Mouse (Mus musculus) brown adipose tissue, adult 24 weeks (tissue): Measurements from ENCODE around the gene Sec14l3. TPM values are rescaled to one million over a fixed set of nuclear protein-coding genes. Genes with fewer than 3 reads are reported as not detected.

Experiments used
- H3K27ac ChIP-seq: fragments of 200-500 bp; replicated peaks from 2 replicates; pipeline ENCODE4 v1.5.1; 2012; ENCODE audit warnings: low read depth, mild to moderate bottlenecking, low read length
- H3K4me1 ChIP-seq: fragments of 200-500 bp; 2 replicates; pipeline ENCODE4 v1.6.1; 2012; ENCODE audit warnings: low read length, mixed read lengths; ENCODE audit not compliant: control insufficient read depth, insufficient read depth, insufficient read length
- H3K4me3 ChIP-seq: fragments of 200-500 bp; 2 replicates; pipeline ENCODE4 v1.5.1; 2012; ENCODE audit warnings: low read depth, mild to moderate bottlenecking, low read length, moderate library complexity; ENCODE audit not compliant: insufficient read depth
- polyA plus RNA-seq: library from polyadenylated mRNA; stranded (reverse); fragments of >200 nt; gene quantifications from 2 replicates; pipeline ENCODE4 v1.2.4, GENCODE M21; 2012; ENCODE audit not compliant: missing spikeins, insufficient read depth, insufficient read length

Gene Sec14l3
- polyA plus RNA-seq, 1 experiment = not detected

DNA sequence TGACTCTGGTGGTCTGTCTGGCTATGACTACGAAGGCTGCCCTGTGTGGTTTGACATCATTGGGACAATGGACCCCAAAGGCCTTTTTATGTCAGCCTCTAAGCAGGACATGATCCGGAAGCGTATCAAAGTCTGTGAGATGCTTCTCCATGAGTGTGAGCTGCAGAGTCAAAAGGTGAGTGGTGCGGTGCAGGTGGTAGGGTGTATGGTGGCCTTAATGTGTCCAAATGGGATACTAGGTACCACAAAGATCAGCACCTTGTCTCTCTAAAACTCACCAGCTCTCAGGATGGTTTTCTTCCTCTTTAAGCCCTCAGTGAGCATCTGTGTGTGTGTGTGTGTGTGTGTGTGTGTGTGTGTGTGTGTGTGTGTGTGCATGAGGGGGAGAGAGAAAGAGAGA, 24.7 kb upstream of the Sec14l3 start:
- Histone ChIP-seq H3K27ac (no peak overlapping the region), H3K4me1 (0 out of 2 replicates have a peak, but pooled peaks cover 4% of the 10 kb centered on the region), H3K4me3 (no peak overlapping the region)

GRCm38 (mm10) chr11:4041123-4041625, 23.5 kb upstream of the Sec14l3 start:
- H3K4me1 ChIP-seq = 0 out of 2 replicates have a peak, but pooled peaks cover 4% of the 10 kb centered on the region
- no peak overlapping the region for H3K27ac ChIP-seq
- no peak overlapping the region for H3K4me3 ChIP-seq

DNA sequence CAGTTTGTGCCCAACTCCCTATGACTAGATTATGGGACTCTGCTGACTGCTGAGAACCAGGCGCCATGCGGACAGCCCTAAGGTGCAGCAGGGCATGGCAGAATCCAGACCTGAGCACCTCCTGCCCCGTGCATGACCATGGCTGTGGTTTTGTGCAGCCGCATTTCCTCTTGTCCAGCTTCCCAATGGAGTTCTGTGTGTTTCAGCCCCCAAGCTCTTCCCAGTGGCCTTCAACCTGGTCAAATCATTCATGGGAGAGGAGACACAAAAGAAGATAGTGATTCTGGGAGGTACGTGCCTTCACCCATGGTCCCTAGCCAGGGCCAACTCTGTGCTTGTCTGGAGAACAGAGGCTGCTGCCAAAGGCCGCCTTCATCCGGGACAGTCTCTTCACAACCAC, 21.6 kb upstream of the Sec14l3 start:
- Histone ChIP-seq H3K4me1 (peaks cover 8% of the 10 kb centered on the region), H3K27ac (no peak overlapping the region), H3K4me3 (no peak overlapping the region)

DNA sequence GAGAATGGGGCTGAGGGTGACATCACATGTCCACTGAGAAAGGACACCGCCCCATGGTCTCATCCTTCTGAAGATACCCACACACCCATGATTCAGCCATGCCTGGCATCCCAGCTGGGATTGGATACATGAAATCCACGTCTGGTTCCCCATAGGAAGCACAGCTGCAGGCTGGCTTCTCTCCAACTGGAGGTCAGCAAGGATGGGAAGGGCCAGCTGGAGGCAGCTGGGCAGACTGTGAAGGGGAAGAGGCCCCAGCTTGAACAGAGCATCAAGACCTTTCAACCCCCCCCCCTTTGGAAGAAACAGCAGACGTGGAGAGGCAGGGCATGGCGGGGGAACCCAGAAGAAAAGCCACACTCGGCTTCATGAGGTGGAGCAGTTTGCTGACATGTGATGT, 18.1 kb upstream of the Sec14l3 start:
- Histone ChIP-seq H3K4me1 (peaks cover 4% of the 10 kb centered on the region), H3K4me3 (no peak overlapping the region), H3K27ac (no peak overlapping the region)

GRCm38 (mm10) chr11:4047766-4048165, 16.9 kb upstream of the Sec14l3 start:
- Histone ChIP-seq H3K27ac (no peak overlapping the region), H3K4me1 (peaks cover 4% of the 10 kb centered on the region), H3K4me3 (no peak overlapping the region)

DNA sequence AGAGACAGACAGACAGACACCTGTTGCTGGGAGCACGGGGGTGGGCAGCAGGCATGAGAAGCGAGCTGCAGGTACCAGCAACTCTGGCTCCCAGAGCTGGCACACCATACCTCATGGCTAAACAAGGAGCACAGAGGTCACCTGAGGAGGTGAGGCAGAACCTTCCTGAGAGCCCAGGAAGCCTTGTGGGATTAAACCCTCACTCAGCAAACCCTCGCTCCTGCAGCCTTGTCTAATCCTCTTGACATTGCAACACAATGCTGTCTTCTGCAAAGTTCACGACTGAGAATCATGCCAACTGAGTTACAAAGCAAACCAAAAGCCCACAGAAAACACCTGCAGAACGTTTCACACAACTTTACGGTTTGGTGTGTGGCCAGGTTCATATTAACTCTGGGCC, 16.2 kb upstream of the Sec14l3 start:
- no peak overlapping the region for H3K4me3 ChIP-seq
- H3K27ac ChIP-seq = no peak overlapping the region
- H3K4me1 ChIP-seq = peaks cover 4% of the 10 kb centered on the region

DNA sequence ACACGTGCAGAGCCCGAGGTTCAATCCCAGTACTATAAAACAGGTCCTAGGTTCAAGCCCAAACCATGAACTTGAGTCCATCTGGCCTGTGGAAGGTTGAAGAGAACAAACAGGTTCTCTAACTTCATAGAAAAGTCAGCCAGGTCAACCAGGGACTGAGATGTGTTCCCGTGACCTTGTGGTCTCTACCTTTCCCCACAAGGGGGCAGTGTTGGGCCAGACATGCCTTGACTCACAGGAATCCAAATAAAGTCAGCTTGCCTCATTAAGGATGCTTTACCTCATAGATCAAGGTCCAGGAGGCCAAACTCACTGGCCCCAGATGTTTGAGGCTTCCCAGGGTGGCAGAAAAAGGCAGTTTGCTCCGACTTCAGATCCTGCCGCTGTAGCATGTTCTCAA, 11.1 kb upstream of the Sec14l3 start:
- Histone ChIP-seq H3K4me1 (no peaks in the 10 kb centered on the region), H3K4me3 (no peak overlapping the region), H3K27ac (no peak overlapping the region)

GRCm38 (mm10) chr11:4060866-4061575, 3.6 kb upstream of the Sec14l3 start:
- H3K27ac ChIP-seq = no peak overlapping the region
- no peaks in the 10 kb centered on the region for H3K4me1 ChIP-seq
- H3K4me3 ChIP-seq = no peak overlapping the region

- Histone ChIP-seq H3K27ac (no peak overlapping the region), H3K4me3 (no peak overlapping the region), H3K4me1 (no peaks in the 10 kb centered on the region)
Measured at GRCm38 (mm10) chr11:4062523-4062922, 2.1 kb upstream of the Sec14l3 start.

- H3K27ac ChIP-seq = no peak overlapping the region
- no peaks in the 10 kb centered on the region for H3K4me1 ChIP-seq
- no peak overlapping the region for H3K4me3 ChIP-seq
Measured at GRCm38 (mm10) chr11:4062981-4063380, 1.7 kb upstream of the Sec14l3 start.

DNA sequence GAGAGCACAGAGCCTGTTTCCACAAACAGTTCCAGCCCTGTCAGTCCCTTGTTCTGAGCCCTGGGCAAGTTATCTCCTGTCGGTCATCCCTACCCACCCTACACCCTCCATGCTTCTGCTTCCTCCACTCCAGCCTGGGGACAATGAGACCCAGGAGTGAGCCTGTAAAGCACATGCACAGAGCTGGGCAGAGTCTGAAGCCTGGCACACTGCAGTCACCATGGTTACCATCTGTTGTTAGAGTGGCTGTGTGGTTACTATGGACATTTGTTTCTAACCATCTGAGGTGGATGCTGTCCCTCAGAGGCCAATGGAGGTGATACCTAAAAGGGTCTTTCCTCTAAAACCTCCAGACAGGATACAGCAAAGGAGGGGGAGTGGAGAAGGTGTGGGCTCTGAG, 5.0 kb downstream of the Sec14l3 start:
- no peaks in the 10 kb centered on the region for H3K4me1 ChIP-seq
- no peak overlapping the region for H3K27ac ChIP-seq
- H3K4me3 ChIP-seq = no peak overlapping the region

DNA sequence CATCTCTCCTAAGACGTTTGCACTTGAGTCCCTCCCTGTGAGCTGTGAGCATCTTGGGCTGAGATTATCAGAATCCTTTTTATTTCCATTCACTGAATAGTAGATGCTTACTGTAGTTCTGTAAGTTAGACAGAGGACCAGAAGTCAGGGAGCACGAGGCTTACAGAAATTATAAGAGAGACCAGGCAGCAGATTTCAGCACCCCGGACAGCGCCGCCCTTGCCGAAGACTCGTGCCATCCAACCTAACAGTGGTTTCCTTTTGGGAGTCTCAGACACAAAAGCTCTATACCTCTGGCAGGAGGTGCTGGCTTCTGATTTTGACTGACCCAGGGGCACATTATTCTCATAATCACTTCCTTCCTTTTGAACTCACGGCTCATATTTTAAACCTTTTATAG, 12.0 kb downstream of the Sec14l3 start:
- H3K27ac ChIP-seq = no peak overlapping the region
- no peak overlapping the region for H3K4me3 ChIP-seq
- H3K4me1 ChIP-seq = no peaks in the 10 kb centered on the region

- no peaks in the 10 kb centered on the region for H3K4me1 ChIP-seq
- no peak overlapping the region for H3K4me3 ChIP-seq
- no peak overlapping the region for H3K27ac ChIP-seq
Measured at GRCm38 (mm10) chr11:4078267-4078933, 13.8 kb downstream of the Sec14l3 start.

GRCm38 (mm10) chr11:4080219-4080618, 15.6 kb downstream of the Sec14l3 start:
- Histone ChIP-seq H3K4me1 (no peaks in the 10 kb centered on the region), H3K4me3 (no peak overlapping the region), H3K27ac (no peak overlapping the region)

DNA sequence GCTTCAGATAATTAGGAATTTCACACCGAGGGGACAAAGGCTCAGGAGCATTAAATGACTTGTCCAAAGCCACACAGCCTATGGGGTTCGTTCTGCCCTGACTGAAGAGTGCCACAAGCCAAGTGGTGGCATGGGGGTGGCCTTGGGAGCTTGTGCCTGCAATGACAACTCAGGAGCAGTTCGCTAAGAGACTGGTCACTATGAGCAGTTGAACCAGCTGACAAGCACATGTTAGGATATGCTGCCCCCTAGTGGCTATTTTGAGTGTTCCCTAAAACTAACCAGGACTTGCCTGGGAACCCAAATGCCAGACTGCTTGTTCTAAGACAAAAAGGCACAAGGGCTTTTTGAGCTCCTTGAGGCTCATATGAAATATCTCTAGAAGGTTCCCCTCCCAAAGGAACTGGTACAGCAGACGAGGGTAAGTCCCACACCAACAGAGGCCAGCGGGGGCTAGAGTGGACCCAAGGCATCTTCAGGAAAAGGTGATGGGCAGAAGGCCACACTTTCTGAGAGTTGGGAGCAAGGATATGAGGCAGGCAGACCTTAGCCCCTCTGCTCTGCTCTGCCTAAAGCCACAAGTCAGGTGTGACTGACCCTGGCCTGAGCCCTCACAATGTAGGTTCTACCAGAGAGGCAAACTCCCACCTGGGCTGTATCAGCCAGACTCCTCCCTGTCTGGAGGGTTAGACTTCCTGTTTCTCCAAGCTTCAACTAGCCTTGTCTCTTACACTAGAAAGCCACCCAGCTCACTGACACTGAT, 18.9 kb downstream of the Sec14l3 start:
- Histone ChIP-seq H3K4me3 (no peak overlapping the region), H3K4me1 (no peaks in the 10 kb centered on the region), H3K27ac (no peak overlapping the region)
